Mouse (Mus musculus) neural tube, embryonic 11.5 days (tissue): ENCODE measurements around the gene Ppp1r14c. TPM values are rescaled to one million over a fixed set of nuclear protein-coding genes. Genes with fewer than 3 reads are reported as not detected.
A peak's percentile ranks its signal among the peaks of the same experiment; 100 is the strongest.

Experiments used
- ATAC-seq: fragments of 200-750 bp; cut with Nextera tagmentation; 2 replicates; pipeline ENCODE4 v1.8.0; 2017; ENCODE audit warnings: moderate number of reproducible peaks, mild to moderate bottlenecking, moderate TSS enrichment, moderate library complexity; ENCODE audit not compliant: insufficient read depth, low FRiP score, low TSS enrichment
- DNase-seq: peaks from one replicate; pipeline ENCODE4 v3.0.0-alpha.2; 2015; ENCODE audit warnings: low spot score
- H3K27ac ChIP-seq: fragments of 300-500 bp; sonication (generic); 2 replicates; pipeline ENCODE4 v1.5.1; 2014; ENCODE audit warnings: low read depth, mild to moderate bottlenecking, low read length
- H3K27me3 ChIP-seq: fragments of 300-500 bp; sonication (generic); 2 replicates; pipeline ENCODE4 v1.6.1; 2014; ENCODE audit warnings: mild to moderate bottlenecking, low read length, mixed read lengths; ENCODE audit not compliant: control insufficient read depth, insufficient read depth
- H3K36me3 ChIP-seq: fragments of 300-500 bp; sonication (generic); 2 replicates; pipeline ENCODE4 v1.6.1; 2014; ENCODE audit warnings: mild to moderate bottlenecking, low read length, moderate library complexity, mixed read lengths; ENCODE audit not compliant: control insufficient read depth, insufficient read depth
- H3K4me1 ChIP-seq: fragments of 300-500 bp; sonication (generic); 2 replicates; pipeline ENCODE4 v1.6.1; 2014; ENCODE audit warnings: low read length, mixed read lengths; ENCODE audit not compliant: control insufficient read depth, insufficient read depth
- H3K4me2 ChIP-seq: fragments of 300-500 bp; sonication (generic); 2 replicates; pipeline ENCODE4 v1.6.1; 2014; ENCODE audit warnings: low read depth, mild to moderate bottlenecking, moderate library complexity
- H3K4me3 ChIP-seq: fragments of 300-500 bp; sonication (generic); 2 replicates; pipeline ENCODE4 v1.5.1; 2014; ENCODE audit warnings: low read depth, low read length
- H3K9ac ChIP-seq: fragments of 300-500 bp; sonication (generic); 2 replicates; pipeline ENCODE4 v1.6.1; 2014; ENCODE audit warnings: mild to moderate bottlenecking, low read length
- H3K9me3 ChIP-seq: fragments of 300-500 bp; sonication (generic); 2 replicates; pipeline ENCODE4 v1.6.1; 2016; ENCODE audit warnings: low read length; ENCODE audit not compliant: control insufficient read depth
- WGBS: fragments of 180-500 bp; shearing (Covaris S2); extraction: QIAGEN DNeasy Blood & Tissue Kit; methylation state at CpG from one replicate; pipeline ENCODE4 v1.1.7; 2014; 5-methylcytosine and 5-hydroxymethylcytosine counted together
- polyA plus RNA-seq: library from polyadenylated mRNA; unstranded; fragments of >200 nt; fragmentation: Nextera tagmentation; extraction: Ambion mirVana; gene quantifications from 2 replicates; pipeline ENCODE4 v1.2.1, GENCODE M21; 2014

The Ppp1r14c gene
- polyA plus RNA-seq, 1 experiment from 2014 or later = 17.0 TPM

DNA sequence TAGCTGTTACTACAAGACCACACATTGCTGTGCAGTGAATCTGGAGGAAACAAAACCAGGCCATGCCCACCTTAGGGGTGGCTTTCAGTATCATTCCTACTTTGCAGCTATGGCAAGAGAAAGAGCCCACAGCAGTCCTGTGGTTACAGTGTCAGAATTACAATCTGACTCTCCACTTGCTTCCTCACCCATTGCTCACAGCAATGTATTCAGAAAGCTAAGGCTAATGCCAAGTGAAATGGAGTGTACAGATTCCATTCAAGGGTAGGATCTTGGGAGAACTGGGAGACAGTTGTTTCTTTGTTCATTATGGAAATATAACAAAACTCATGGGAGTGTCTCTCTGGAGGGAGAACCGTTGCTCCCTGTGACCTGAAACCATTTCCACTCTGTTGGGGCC, 6.3 kb upstream of the Ppp1r14c start:
- Histone ChIP-seq H3K9me3 (no peaks in the 10 kb centered on the region), H3K9ac (no peak overlapping the region), H3K4me2 (no peak overlapping the region), H3K4me3 (no peak overlapping the region), H3K27ac (no peak overlapping the region), H3K27me3 (no peaks in the 10 kb centered on the region), H3K36me3 (no peaks in the 10 kb centered on the region), H3K4me1 (no peaks in the 10 kb centered on the region)
- no peak for ATAC-seq
- WGBS = 57% methylated on average over 1 of the region's 1 CpGs
- DNase-seq = no peak

- H3K4me2 ChIP-seq = peak overlapping the region; percentile 92
- peaks cover 5% of the 10 kb centered on the region; the same call in 1 of the 2 replicates for H3K4me1 ChIP-seq
- ATAC-seq (peak; percentile 13), DNase-seq (no peak)
- H3K36me3 ChIP-seq = no peaks in the 10 kb centered on the region
- H3K9me3 ChIP-seq = no peaks in the 10 kb centered on the region
- H3K4me3 ChIP-seq = peak overlapping the region; percentile 62
- WGBS = 26% methylated on average over 5 of the region's 5 CpGs
- H3K27ac ChIP-seq = no peak overlapping the region
- H3K27me3 ChIP-seq = no peaks in the 10 kb centered on the region
- no peak overlapping the region for H3K9ac ChIP-seq
These were observed 204 bp upstream of the Ppp1r14c start for GRCm38 (mm10) chr10:3365671-3366035.

- H3K4me3 ChIP-seq = peak overlapping the region; percentile 62
These were observed 1.1 kb downstream of the Ppp1r14c start for GRCm38 (mm10) chr10:3366870-3367431.

DNA sequence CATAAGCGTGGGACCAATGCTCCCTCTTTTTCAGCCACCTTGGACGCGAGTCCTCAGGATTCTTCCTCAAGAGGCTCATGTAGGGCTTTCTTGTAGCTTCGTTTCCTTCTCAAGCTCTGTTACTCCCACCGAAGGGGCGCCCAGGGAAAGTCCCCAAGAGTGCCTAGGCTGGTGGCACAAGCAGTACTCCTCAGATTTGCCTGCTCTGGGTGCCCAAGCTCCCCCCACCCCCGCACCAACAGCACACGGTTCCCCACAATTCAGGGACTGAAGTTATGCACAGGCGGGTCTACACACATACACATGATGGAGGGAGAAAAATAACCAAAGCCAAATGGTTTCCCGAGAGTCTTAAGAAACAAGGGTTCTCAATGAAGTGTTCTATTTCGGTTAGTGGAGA, 1.6 kb downstream of the Ppp1r14c start:
- no peaks in the 10 kb centered on the region for H3K36me3 ChIP-seq
- no peak overlapping the region for H3K9ac ChIP-seq
- H3K4me2 ChIP-seq = peak overlapping the region; percentile 92
- peak overlapping the region; percentile 62 for H3K4me3 ChIP-seq
- DNase-seq (peak; percentile 15), ATAC-seq (no peak)
- no peaks in the 10 kb centered on the region for H3K9me3 ChIP-seq
- WGBS = 30% methylated on average over 11 of the region's 11 CpGs
- no peak overlapping the region for H3K27ac ChIP-seq
- no peaks in the 10 kb centered on the region for H3K27me3 ChIP-seq
- H3K4me1 ChIP-seq = peaks cover 5% of the 10 kb centered on the region; the same call in 1 of the 2 replicates

More at GRCm38 (mm10) chr10:3366870-3367431, 1.1 kb downstream of the Ppp1r14c start:
- peaks cover 5% of the 10 kb centered on the region; the same call in 1 of the 2 replicates for H3K4me1 ChIP-seq
- no peaks in the 10 kb centered on the region for H3K9me3 ChIP-seq
- H3K27ac ChIP-seq = no peak overlapping the region
- WGBS = under 1% methylated on average over 25 of the region's 26 CpGs
- ATAC-seq (peak; percentile 61), DNase-seq (no peak)
- no peaks in the 10 kb centered on the region for H3K36me3 ChIP-seq
- H3K4me2 ChIP-seq = peak overlapping the region; percentile 92
- H3K27me3 ChIP-seq = no peaks in the 10 kb centered on the region
- peak overlapping the region; percentile 63 for H3K9ac ChIP-seq

DNA sequence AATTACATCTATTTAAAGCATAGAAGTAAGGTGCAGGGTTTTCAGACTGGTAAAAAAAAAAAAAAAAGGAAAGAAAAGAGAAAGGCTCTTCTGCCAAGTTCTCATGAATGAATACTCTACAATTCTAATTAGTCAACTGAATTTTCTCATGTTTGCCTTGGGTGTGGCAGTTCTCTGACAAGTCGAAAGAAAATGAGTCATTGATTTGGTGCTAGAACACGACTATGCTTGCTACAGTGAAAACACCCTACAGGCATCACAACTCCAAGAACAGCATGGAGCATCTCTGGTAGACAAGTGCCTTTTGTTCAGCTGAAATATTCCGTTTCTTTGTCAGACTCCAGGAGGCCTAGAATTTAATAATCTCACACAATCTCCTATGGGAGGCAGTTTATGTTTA, 17.3 kb downstream of the Ppp1r14c start:
- no peak overlapping the region for H3K4me3 ChIP-seq
- H3K27me3 ChIP-seq = no peaks in the 10 kb centered on the region
- H3K4me2 ChIP-seq = no peak overlapping the region
- no peak overlapping the region for H3K27ac ChIP-seq
- no peak for DNase-seq
- H3K36me3 ChIP-seq = no peaks in the 10 kb centered on the region
- H3K9me3 ChIP-seq = no peaks in the 10 kb centered on the region
- H3K9ac ChIP-seq = no peak overlapping the region
- WGBS = 72% methylated on average over 3 of the region's 3 CpGs
- H3K4me1 ChIP-seq = no peaks in the 10 kb centered on the region
- no peak for ATAC-seq

DNA sequence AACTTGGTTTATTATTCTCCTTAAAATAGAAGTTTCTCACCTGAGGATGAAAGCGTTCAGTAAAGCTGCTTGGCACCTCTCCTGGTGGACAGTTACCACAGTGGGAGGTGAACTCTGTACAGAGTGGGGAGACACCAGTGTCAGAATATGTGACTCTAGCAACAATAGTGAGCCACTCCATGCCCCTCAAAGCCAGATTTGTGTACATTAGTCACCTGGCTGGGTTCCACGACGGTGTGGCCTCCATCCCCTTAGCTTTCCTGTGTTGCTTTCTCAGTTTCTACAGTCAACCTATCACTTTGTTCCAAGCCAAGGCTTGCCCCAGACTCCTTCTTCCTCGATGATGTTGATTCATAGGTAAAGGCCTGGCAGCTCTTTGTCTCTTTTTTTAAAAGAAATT, 26.4 kb downstream of the Ppp1r14c start:
- ATAC-seq (no peak), DNase-seq (no peak)
- Histone ChIP-seq H3K27ac (no peak overlapping the region), H3K4me1 (no peaks in the 10 kb centered on the region), H3K4me3 (no peak overlapping the region), H3K4me2 (no peak overlapping the region), H3K36me3 (no peaks in the 10 kb centered on the region), H3K9me3 (no peaks in the 10 kb centered on the region), H3K27me3 (no peaks in the 10 kb centered on the region), H3K9ac (no peak overlapping the region)
- WGBS = 89% methylated on average over 4 of the region's 4 CpGs

- ATAC-seq (no peak), DNase-seq (no peak)
- WGBS = 79% methylated on average over 4 of the region's 4 CpGs
- H3K27ac ChIP-seq = no peak overlapping the region
- no peak overlapping the region for H3K4me2 ChIP-seq
- no peak overlapping the region for H3K9ac ChIP-seq
- H3K36me3 ChIP-seq = no peaks in the 10 kb centered on the region
- no peaks in the 10 kb centered on the region for H3K4me1 ChIP-seq
- H3K9me3 ChIP-seq = no peaks in the 10 kb centered on the region
- no peak overlapping the region for H3K4me3 ChIP-seq
- no peaks in the 10 kb centered on the region for H3K27me3 ChIP-seq
These were observed 27.7 kb downstream of the Ppp1r14c start for GRCm38 (mm10) chr10:3393548-3393947.

GRCm38 (mm10) chr10:3394193-3394592, 28.3 kb downstream of the Ppp1r14c start:
- no peak for ATAC-seq
- DNase-seq = no peak
- H3K4me3 ChIP-seq = no peak overlapping the region
- H3K9ac ChIP-seq = no peak overlapping the region
- no peak overlapping the region for H3K27ac ChIP-seq
- no peaks in the 10 kb centered on the region for H3K27me3 ChIP-seq
- H3K36me3 ChIP-seq = no peaks in the 10 kb centered on the region
- 56% methylated on average over 5 of the region's 5 CpGs for WGBS
- no peaks in the 10 kb centered on the region for H3K9me3 ChIP-seq
- H3K4me2 ChIP-seq = no peak overlapping the region
- no peaks in the 10 kb centered on the region for H3K4me1 ChIP-seq

GRCm38 (mm10) chr10:3394671-3395288, 28.9 kb downstream of the Ppp1r14c start:
- no peak for ATAC-seq
- no peak overlapping the region for H3K27ac ChIP-seq
- H3K4me3 ChIP-seq = no peak overlapping the region

More at GRCm38 (mm10) chr10:3394671-3395288, 28.9 kb downstream of the Ppp1r14c start:
- no peaks in the 10 kb centered on the region for H3K9me3 ChIP-seq
- no peaks in the 10 kb centered on the region for H3K27me3 ChIP-seq
- H3K4me1 ChIP-seq = no peaks in the 10 kb centered on the region
- no peak overlapping the region for H3K9ac ChIP-seq
- H3K36me3 ChIP-seq = no peaks in the 10 kb centered on the region
- no peak overlapping the region for H3K4me2 ChIP-seq
- WGBS = 76% methylated on average over 4 of the region's 4 CpGs
- DNase-seq = no peak
